Mouse (Mus musculus): Measurements from ENCODE around the gene Krtap5-4. TPM values are rescaled to one million over a fixed set of nuclear protein-coding genes. Genes with fewer than 3 reads are reported as not detected.
"Not testable (repeated sequence)": the region's sequence is repeated elsewhere in the genome, so short reads cannot be mapped to it uniquely, and the experiment has no call there.

Krtap5-4 gene
- total and polyA plus RNA-seq, 2 experiments: not detected

DNA sequence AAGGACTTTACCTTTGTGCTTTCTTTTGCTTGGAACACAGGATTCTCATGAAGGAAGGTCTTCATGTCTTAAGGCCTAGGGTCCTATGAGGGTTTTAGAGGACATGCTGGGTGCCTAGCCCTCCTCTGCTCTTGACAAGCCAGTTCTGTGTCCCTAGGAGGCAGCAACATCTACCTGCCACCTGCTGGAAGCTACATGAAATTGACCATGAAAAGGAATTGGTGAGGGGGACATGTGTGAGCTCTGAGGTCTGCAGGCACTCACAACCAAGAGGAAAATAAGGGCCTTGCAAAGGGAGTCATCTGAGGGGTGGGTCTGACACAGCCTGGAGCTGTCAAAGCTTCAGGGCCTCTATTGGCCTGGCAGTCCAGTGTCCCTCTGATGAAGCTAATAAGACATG is 7.9 kb upstream of the Krtap5-4 start:
- DNase-seq (ENCODE audit: extremely low read depth, low read depth, low spot score): no peak
- Histone ChIP-seq H3K79me2 (ENCODE audit: control insufficient read depth, insufficient read depth, low read length) (no peaks in the 10 kb centered on the region), H3K9ac (ENCODE audit: low read depth, low read length) (no peak overlapping the region), H3K4me1 (ENCODE audit: control insufficient read depth, insufficient read depth, low read length) (no peaks in the 10 kb centered on the region), H3K27ac (replicated peaks; ENCODE audit: insufficient read depth, low read depth, low read length) (no peak overlapping the region), H3K4me3 (ENCODE audit: insufficient read depth, low read depth, low read length) (no peak overlapping the region), H3K27me3 (ENCODE audit: control insufficient read depth, insufficient read depth, low read length) (no peaks in the 10 kb centered on the region; the same call in 1 of the 2 replicates), H3K36me3 (ENCODE audit: control insufficient read depth, insufficient read depth, low read length) (no peaks in the 10 kb centered on the region)
- no peak for TF ChIP-seq POLR2A (IDR thresholded peaks at IDR 0.05; ENCODE audit: extremely low read depth, insufficient read depth, low read length)
- no peak for TF ChIP-seq CTCF (IDR thresholded peaks at IDR 0.05; ENCODE audit: low read depth, low read length)

DNA sequence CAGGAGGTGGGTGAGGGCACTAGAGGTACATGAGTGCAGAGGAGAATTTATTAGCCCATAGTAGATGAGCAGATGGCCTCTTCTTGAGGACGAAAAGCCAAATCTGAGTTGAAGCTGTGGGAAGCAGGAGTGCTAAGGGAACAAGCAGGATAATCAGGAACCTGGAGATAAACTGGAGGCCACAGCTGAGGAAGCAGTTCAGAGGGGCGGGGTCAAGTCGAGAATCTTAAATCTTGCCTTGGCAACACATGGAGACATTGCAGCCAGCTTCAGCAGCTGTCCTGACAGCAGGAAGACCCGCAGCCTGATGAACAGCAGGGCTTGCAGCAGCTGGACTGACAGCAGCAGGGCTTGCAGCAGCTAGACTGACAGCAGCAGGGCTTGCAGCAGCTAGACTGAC is 7.2 kb upstream of the Krtap5-4 start:
- not testable (repeated sequence) for H3K27ac ChIP-seq (replicated peaks; ENCODE audit: insufficient read depth, low read depth, low read length); DNase-seq (ENCODE audit: extremely low read depth, low read depth, low spot score); H3K9ac ChIP-seq (ENCODE audit: low read depth, low read length); H3K4me3 ChIP-seq (ENCODE audit: insufficient read depth, low read depth, low read length); H3K4me1 ChIP-seq (ENCODE audit: control insufficient read depth, insufficient read depth, low read length); H3K27me3 ChIP-seq (ENCODE audit: control insufficient read depth, insufficient read depth, low read length); H3K79me2 ChIP-seq (ENCODE audit: control insufficient read depth, insufficient read depth, low read length); H3K36me3 ChIP-seq (ENCODE audit: control insufficient read depth, insufficient read depth, low read length)
- WGBS: 28% methylated on average over 4 of the region's 4 CpGs

DNA sequence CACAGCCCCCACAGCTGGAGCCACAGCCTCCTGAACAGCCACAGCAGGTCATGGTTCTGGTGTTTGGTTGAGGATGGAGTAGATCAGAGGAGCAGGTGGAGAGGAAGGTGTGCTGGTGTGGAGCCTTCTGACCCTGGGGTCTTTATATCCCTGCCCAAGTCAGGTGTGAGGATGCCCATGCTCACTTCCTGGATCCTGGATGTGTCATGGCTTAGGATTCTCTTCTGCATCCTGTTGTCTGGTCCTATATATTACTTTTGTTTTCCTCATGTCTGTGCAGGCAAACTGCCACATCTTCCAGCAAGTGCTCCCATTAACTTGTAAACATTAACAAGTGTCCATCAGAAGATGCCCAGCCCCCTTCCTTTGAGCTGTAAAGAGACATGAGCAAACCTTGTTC is 6.3 kb upstream of the Krtap5-4 start, which contains the start of gene Krtap5-1:
Gene Krtap5-1 (minus strand): TSS at position 101 of the 400 bp plus-strand sequence.
- H3K36me3 ChIP-seq (ENCODE audit: control insufficient read depth, insufficient read depth, low read length); H3K27me3 ChIP-seq (ENCODE audit: control insufficient read depth, insufficient read depth, low read length); H3K79me2 ChIP-seq (ENCODE audit: control insufficient read depth, insufficient read depth, low read length); H3K4me3 ChIP-seq (ENCODE audit: insufficient read depth, low read depth, low read length); H3K4me1 ChIP-seq (ENCODE audit: control insufficient read depth, insufficient read depth, low read length); DNase-seq (ENCODE audit: extremely low read depth, low read depth, low spot score); H3K9ac ChIP-seq (ENCODE audit: low read depth, low read length); H3K27ac ChIP-seq (replicated peaks; ENCODE audit: insufficient read depth, low read depth, low read length): not testable (repeated sequence)

DNA sequence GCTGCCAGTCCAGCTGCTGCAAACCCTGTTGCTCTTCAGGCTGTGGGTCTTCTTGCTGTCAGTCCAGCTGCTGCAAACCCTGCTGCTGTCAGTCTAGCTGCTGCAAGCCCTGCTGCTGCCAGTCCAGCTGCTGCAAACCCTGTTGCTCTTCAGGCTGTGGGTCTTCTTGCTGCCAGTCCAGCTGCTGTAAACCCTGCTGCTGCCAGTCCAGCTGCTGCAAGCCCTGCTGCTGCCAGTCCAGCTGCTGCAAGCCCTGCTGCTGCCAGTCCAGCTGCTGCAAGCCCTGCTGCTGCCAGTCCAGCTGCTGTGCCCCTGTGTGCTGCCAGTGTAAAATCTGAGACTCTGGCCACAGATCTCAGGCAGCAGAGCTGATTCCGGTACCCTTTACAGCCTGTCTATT is 580 bp downstream of the Krtap5-4 start:
- H3K9ac ChIP-seq (ENCODE audit: low read depth, low read length); H3K27ac ChIP-seq (replicated peaks; ENCODE audit: insufficient read depth, low read depth, low read length); DNase-seq (ENCODE audit: extremely low read depth, low read depth, low spot score); H3K4me3 ChIP-seq (ENCODE audit: insufficient read depth, low read depth, low read length); H3K36me3 ChIP-seq (ENCODE audit: control insufficient read depth, insufficient read depth, low read length); H3K4me1 ChIP-seq (ENCODE audit: control insufficient read depth, insufficient read depth, low read length); H3K27me3 ChIP-seq (ENCODE audit: control insufficient read depth, insufficient read depth, low read length); H3K79me2 ChIP-seq (ENCODE audit: control insufficient read depth, insufficient read depth, low read length): not testable (repeated sequence)
- WGBS: 95% methylated on average over 1 of the region's 1 CpGs

DNA sequence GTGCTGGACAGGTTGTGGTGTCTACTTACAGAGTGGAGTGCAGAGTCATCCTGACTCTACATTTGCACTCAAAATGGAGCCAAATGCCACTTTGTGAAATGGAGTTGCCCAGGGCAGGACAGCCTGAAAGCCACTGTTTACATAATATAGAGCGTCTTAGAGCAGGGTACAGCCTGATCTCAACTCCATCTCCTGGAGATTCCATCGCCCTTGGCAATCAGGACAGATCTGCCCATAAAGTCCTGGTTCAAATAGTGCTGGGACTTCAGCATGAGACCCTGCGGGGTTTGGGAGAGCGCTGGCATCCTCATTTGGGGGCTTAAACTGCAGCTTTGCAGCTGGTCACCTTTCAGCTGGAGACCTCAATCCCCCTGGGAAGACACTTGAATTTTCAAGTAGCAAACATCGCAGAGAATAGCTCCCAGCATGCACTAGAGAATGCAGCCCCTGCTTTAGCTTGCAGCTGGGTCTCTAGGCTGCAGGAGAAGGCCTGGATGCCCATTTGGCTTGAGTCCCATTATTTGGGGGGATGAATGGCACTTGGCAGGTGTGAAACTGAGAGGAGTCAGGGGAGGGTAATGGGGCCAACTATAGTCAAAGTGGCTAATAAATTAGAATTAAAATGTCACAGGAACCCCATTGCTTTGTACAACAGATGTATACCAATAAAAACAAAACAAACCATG is 11.4 kb downstream of the Krtap5-4 start:
- Histone ChIP-seq H3K27ac (replicated peaks; ENCODE audit: insufficient read depth, low read depth, low read length) (no peak overlapping the region), H3K4me3 (ENCODE audit: insufficient read depth, low read depth, low read length) (no peak overlapping the region), H3K4me1 (ENCODE audit: control insufficient read depth, insufficient read depth, low read length) (no peaks in the 10 kb centered on the region), H3K36me3 (ENCODE audit: control insufficient read depth, insufficient read depth, low read length) (no peaks in the 10 kb centered on the region), H3K27me3 (ENCODE audit: control insufficient read depth, insufficient read depth, low read length) (no peaks in the 10 kb centered on the region), H3K79me2 (ENCODE audit: control insufficient read depth, insufficient read depth, low read length) (no peaks in the 10 kb centered on the region), H3K9ac (ENCODE audit: low read depth, low read length) (no peak overlapping the region)
- DNase-seq (ENCODE audit: extremely low read depth, low read depth, low spot score): no peak
- TF ChIP-seq POLR2A (IDR thresholded peaks at IDR 0.05; ENCODE audit: extremely low read depth, insufficient read depth, low read length): no peak
- WGBS: 68% methylated on average over 5 of the region's 5 CpGs

DNA sequence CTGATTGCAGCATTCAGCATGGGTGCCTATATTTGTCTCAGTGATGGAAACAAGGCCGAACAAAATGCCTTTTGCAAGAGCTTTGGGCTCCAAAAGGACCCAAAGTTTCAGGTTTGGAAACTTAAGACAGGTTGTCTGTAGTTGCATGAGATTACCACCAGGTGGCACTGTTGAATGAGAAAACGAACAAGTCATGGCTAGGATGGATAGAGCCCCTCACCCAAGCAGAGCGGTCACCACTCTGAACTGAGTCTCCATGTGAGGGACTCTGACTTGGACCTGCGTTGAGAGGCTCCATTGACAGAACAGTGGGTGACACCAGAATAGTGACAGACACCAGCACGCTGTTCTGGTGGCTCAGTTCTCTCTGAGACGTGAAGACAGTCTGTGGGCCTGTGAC is 13.2 kb downstream of the Krtap5-4 start:
- Histone ChIP-seq H3K79me2 (ENCODE audit: control insufficient read depth, insufficient read depth, low read length) (no peaks in the 10 kb centered on the region), H3K36me3 (ENCODE audit: control insufficient read depth, insufficient read depth, low read length) (no peaks in the 10 kb centered on the region), H3K4me3 (ENCODE audit: insufficient read depth, low read depth, low read length) (no peak overlapping the region), H3K4me1 (ENCODE audit: control insufficient read depth, insufficient read depth, low read length) (no peaks in the 10 kb centered on the region), H3K9ac (ENCODE audit: low read depth, low read length) (no peak overlapping the region), H3K27ac (replicated peaks; ENCODE audit: insufficient read depth, low read depth, low read length) (no peak overlapping the region), H3K27me3 (ENCODE audit: control insufficient read depth, insufficient read depth, low read length) (no peaks in the 10 kb centered on the region)
- peak; percentile 32 for TF ChIP-seq CTCF (IDR thresholded peaks at IDR 0.05; ENCODE audit: low read depth, low read length)
- TF ChIP-seq POLR2A (IDR thresholded peaks at IDR 0.05; ENCODE audit: extremely low read depth, insufficient read depth, low read length): no peak
- WGBS: 45% methylated on average over 6 of the region's 6 CpGs
- peak; percentile 19 for DNase-seq (ENCODE audit: extremely low read depth, low read depth, low spot score)

Data from liver, adult 2 months (tissue).